Mouse (Mus musculus) testis, adult 2 months (tissue): ENCODE results near the gene Cdhr4. TPM values are rescaled to one million over a fixed set of nuclear protein-coding genes. Genes with fewer than 3 reads are reported as not detected.

Experiments
- H3K27ac ChIP-seq: fragments of 200-500 bp; 2 replicates; pipeline ENCODE4 v1.5.1; 2012; ENCODE audit warnings: low read depth, low read length; ENCODE audit not compliant: control insufficient read depth, insufficient read depth
- H3K27me3 ChIP-seq: fragments of 200-500 bp; 2 replicates; pipeline ENCODE4 v1.6.1; 2012; ENCODE audit warnings: mild to moderate bottlenecking, low read length, moderate library complexity; ENCODE audit not compliant: control insufficient read depth, insufficient read depth
- H3K36me3 ChIP-seq: fragments of 200-500 bp; 2 replicates; pipeline ENCODE4 v1.6.1; 2012; ENCODE audit warnings: mild to moderate bottlenecking, low read length; ENCODE audit not compliant: control insufficient read depth, insufficient read depth
- H3K4me1 ChIP-seq: fragments of 200-500 bp; 2 replicates; pipeline ENCODE4 v1.6.1; 2012; ENCODE audit warnings: low read length; ENCODE audit not compliant: control insufficient read depth, insufficient read depth
- H3K4me3 ChIP-seq: fragments of 200-500 bp; 2 replicates; pipeline ENCODE4 v1.5.1; 2012; ENCODE audit warnings: low read depth, mild to moderate bottlenecking, low read length, moderate library complexity, mixed read lengths; ENCODE audit not compliant: control insufficient read depth
- CTCF ChIP-seq: fragments of 200-500 bp; IDR thresholded peaks from 2 replicates; pipeline ENCODE4 v1.5.1; 2012; ENCODE audit warnings: low read depth, mild to moderate bottlenecking, inconsistent platforms, low read length, moderate library complexity; ENCODE audit not compliant: control insufficient read depth, insufficient read depth, insufficient replicate concordance
- POLR2A ChIP-seq: fragments of 200-500 bp; IDR thresholded peaks from 2 replicates; pipeline ENCODE4 v1.6.1; 2012; ENCODE audit warnings: low read depth, mild to moderate bottlenecking, inconsistent platforms, low read length, moderate library complexity; ENCODE audit not compliant: control insufficient read depth
- polyA plus RNA-seq: library from polyadenylated mRNA; depleted of rRNA; stranded (reverse); fragments of >200 nt; gene quantifications from 2 replicates; pipeline ENCODE4 v1.2.3, GENCODE M21; 2012

The Cdhr4 gene
- polyA plus RNA-seq, 1 experiment: 387 TPM

- no peak overlapping the region for H3K27ac ChIP-seq
- peaks cover 2% of the 10 kb centered on the region; the same call in 1 of the 2 replicates for H3K4me1 ChIP-seq
- no peaks in the 10 kb centered on the region for H3K36me3 ChIP-seq
- no peak overlapping the region for H3K4me3 ChIP-seq
- no peaks in the 10 kb centered on the region for H3K27me3 ChIP-seq
- TF ChIP-seq CTCF: no peak
- TF ChIP-seq POLR2A: no peak
Observed at GRCm38 (mm10) chr9:107978815-107979214, 13.5 kb upstream of the Cdhr4 start.

DNA sequence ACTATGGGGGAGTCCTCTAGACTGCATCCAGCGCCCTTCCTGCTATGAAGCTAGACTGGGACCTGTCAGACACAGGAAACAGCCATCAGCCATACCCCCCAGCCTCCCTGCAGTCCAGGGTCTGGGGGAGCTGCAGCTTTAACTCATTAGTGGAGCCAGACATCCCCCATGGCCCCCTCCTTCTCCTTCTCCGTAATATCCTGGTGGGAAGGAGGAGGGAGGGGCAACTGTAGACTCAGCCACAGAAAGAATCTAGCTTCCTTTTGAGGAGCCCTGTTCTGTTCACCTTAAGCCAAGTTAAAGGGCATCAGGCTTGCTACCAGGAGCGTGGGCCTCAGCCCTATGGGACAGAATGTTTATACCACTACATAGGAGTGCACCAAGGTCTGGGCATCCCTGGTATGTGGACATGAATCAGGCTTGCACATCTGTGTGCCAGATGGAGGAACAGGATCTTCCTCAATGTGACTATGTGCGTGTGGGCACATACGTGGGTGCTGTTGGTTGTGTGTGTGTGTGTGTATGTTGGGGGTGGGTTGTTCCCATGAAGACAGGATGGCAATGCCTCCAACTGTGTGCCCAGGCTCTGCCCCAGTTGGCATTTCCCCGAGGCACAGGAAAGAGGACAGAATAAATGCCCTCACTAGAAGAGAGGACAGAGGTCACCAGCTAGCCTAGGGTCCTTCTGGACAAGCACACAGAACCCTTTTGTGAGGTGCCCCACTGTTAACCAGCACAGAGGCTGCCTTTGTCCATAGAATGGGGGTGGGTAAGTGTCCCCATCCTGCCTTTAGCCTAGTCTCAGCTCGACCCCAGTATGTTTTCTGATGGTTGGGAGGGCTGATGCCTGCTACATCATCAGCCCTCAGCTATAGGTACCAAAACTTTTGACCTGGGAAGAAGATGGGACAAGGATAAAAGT, 10.4 kb upstream of the Cdhr4 start:
- no peak for TF ChIP-seq POLR2A
- TF ChIP-seq CTCF: no peak
- H3K36me3 ChIP-seq: no peaks in the 10 kb centered on the region
- H3K27me3 ChIP-seq: no peaks in the 10 kb centered on the region
- no peak overlapping the region for H3K4me3 ChIP-seq
- H3K4me1 ChIP-seq: peaks cover 10% of the 10 kb centered on the region
- H3K27ac ChIP-seq: peak overlapping the region; percentile 19; the same call in 1 of the 2 replicates

DNA sequence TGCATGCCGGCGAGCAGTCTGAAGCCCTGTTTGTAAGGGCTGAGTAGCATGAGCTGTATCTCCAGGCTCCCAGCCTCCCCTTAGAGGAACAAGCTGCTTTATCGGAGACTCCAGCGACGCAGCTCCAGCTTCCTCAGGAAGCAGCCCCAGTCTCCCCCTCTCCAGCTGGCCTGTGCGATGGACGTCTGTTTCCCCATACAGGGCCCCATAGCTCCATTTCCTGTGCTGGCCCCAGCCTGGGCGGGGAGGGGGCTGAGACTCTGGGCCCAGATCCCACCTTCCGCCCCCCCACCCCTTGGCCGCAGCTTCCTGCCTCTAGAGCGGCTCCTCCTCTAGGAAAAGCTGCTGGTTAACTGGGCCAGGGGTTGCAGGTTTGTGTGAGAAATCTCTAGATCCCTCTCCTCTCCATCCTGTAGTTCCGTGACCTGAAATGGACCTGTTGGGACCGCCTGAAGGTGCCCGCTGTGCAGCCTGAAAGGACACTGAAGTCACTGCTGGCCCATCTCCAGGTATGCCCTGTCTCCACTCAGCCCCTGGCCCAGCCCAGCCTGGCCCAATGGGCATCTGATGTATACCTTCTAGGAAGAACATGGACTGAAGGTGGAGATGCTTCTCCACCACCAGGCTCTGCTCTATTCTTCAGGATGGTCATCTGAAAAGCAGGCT, 9.5 kb upstream of the Cdhr4 start, which contains the start of gene Gm20661:
TSS of gene Gm20661 (plus strand) at position 378 of the 666 bp plus-strand sequence.
- H3K4me1 ChIP-seq: peaks cover 10% of the 10 kb centered on the region

DNA sequence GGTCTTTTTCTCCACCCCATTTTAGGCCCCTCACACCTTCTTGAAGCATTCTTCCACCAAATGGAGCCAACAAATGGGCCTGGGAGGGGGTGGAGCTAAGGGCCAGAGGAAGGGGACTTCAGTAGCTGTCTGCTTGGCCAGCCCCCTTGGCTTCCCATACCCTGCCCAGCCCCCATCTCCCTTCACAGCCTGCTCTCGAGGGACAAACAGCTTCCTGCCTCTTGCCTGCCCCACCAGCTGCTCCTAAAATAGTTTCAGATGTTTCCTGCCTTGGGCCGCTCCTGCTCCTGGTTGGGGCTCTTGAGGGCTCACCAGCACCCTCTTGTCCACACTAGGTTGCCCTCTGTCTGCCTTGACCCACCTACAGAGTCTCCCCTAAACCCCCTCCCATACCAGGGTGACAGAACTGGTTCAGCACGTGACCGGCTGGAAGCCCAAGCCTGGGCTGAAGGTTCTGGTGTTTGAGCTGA, 8.8 kb upstream of the Cdhr4 start:
- Histone ChIP-seq H3K27me3 (no peaks in the 10 kb centered on the region), H3K36me3 (no peaks in the 10 kb centered on the region), H3K4me3 (no peak overlapping the region), H3K27ac (peak overlapping the region; percentile 51; the same call in 1 of the 2 replicates), H3K4me1 (peaks cover 10% of the 10 kb centered on the region)
- TF ChIP-seq CTCF (no peak), POLR2A (no peak)

More for the DNA sequence above, 9.5 kb upstream of the Cdhr4 start, which contains the start of gene Gm20661:
- H3K27ac ChIP-seq: peak within 1 kb of the TSS; percentile 51
- H3K4me3 ChIP-seq: no peak within 1 kb of the TSS
- H3K27me3 ChIP-seq: no peaks in the 10 kb centered on the region
- no peaks in the 10 kb centered on the region for H3K36me3 ChIP-seq
- TF ChIP-seq POLR2A: no peak
- TF ChIP-seq CTCF: no peak

- Histone ChIP-seq H3K4me3 (no peak overlapping the region), H3K4me1 (peaks cover 10% of the 10 kb centered on the region), H3K27ac (peak overlapping the region; percentile 51; the same call in 1 of the 2 replicates), H3K36me3 (no peaks in the 10 kb centered on the region), H3K27me3 (no peaks in the 10 kb centered on the region)
- TF ChIP-seq CTCF (no peak), POLR2A (no peak)
Observed at GRCm38 (mm10) chr9:107984052-107984753, 8.1 kb upstream of the Cdhr4 start.

DNA sequence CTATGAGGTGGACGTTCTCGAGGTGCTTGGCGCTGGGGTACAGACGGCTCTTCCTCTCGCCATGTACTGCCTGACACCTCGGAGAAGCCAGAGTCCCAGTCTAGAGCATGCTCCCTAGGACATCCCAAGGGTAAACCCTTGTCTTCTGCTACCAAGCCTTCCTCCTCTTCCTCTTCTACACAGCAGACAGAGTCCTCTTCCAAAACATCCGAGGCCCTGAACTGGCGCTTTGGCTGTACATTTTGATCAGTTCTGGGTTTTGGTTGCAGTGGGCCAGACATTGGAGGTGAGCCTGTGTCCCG, 7.6 kb upstream of the Cdhr4 start:
- no peaks in the 10 kb centered on the region for H3K36me3 ChIP-seq
- H3K27ac ChIP-seq: no peak overlapping the region
- TF ChIP-seq CTCF (no peak), POLR2A (no peak)
- no peak overlapping the region; the same call in 1 of the 2 replicates for H3K4me3 ChIP-seq
- peaks cover 10% of the 10 kb centered on the region for H3K4me1 ChIP-seq
- no peaks in the 10 kb centered on the region for H3K27me3 ChIP-seq
